Mouse (Mus musculus) limb, embryonic 11.5 days (tissue): ENCODE measurements around the gene Cnot6. TPM values are rescaled to one million over a fixed set of nuclear protein-coding genes. Genes with fewer than 3 reads are reported as not detected.

Source experiments
- ATAC-seq: fragments of 200-750 bp; cut with Nextera tagmentation; 2 replicates; pipeline ENCODE4 v1.8.0; 2017; ENCODE audit warnings: low read depth; ENCODE audit not compliant: insufficient number of reproducible peaks, low FRiP score, low TSS enrichment
- DNase-seq: peaks from one replicate; pipeline ENCODE4 v3.0.0-alpha.2; 2015; ENCODE audit warnings: low spot score
- H3K27ac ChIP-seq: fragments of 300-500 bp; sonication (generic); replicated peaks from 2 replicates; pipeline ENCODE4 v1.5.1; 2014; ENCODE audit warnings: low read depth, mild to moderate bottlenecking, low read length
- H3K27me3 ChIP-seq: fragments of 300-500 bp; sonication (generic); 2 replicates; pipeline ENCODE4 v1.6.1; 2014; ENCODE audit warnings: mild to moderate bottlenecking, low read length, mixed read lengths; ENCODE audit not compliant: control insufficient read depth, insufficient read depth
- H3K36me3 ChIP-seq: fragments of 300-500 bp; sonication (generic); 2 replicates; pipeline ENCODE4 v1.6.1; 2014; ENCODE audit warnings: mild to moderate bottlenecking, low read length, moderate library complexity, mixed read lengths; ENCODE audit not compliant: control insufficient read depth, insufficient read depth
- H3K4me1 ChIP-seq: fragments of 300-500 bp; sonication (generic); 2 replicates; pipeline ENCODE4 v1.6.1; 2014; ENCODE audit warnings: low read length, mixed read lengths; ENCODE audit not compliant: control insufficient read depth, insufficient read depth
- H3K4me2 ChIP-seq: fragments of 300-500 bp; sonication (generic); 2 replicates; pipeline ENCODE4 v1.6.1; 2014; ENCODE audit warnings: low read depth, mild to moderate bottlenecking, moderate library complexity; ENCODE audit not compliant: severe bottlenecking
- H3K4me3 ChIP-seq: fragments of 300-500 bp; sonication (generic); 2 replicates; pipeline ENCODE4 v1.5.1; 2014; ENCODE audit warnings: low read depth, low read length
- H3K9ac ChIP-seq: fragments of 300-500 bp; sonication (generic); 2 replicates; pipeline ENCODE4 v1.6.1; 2014; ENCODE audit warnings: mild to moderate bottlenecking, low read length
- H3K9me3 ChIP-seq: fragments of 300-500 bp; sonication (generic); 2 replicates; pipeline ENCODE4 v1.6.1; 2016; ENCODE audit warnings: low read length; ENCODE audit not compliant: control insufficient read depth
- WGBS: fragments of 180-500 bp; shearing (Covaris S2); extraction: QIAGEN DNeasy Blood & Tissue Kit; methylation state at CpG from one replicate; pipeline ENCODE4 v1.1.7; 2014; 5-methylcytosine and 5-hydroxymethylcytosine counted together
- polyA plus RNA-seq: library from polyadenylated mRNA; unstranded; fragments of >200 nt; fragmentation: Nextera tagmentation; extraction: Ambion mirVana; gene quantifications from 2 replicates; pipeline ENCODE4 v1.2.1, GENCODE M21; 2014

Gene Cnot6
- polyA plus RNA-seq, 1 experiment from 2014 or later, result 53.9 TPM

DNA sequence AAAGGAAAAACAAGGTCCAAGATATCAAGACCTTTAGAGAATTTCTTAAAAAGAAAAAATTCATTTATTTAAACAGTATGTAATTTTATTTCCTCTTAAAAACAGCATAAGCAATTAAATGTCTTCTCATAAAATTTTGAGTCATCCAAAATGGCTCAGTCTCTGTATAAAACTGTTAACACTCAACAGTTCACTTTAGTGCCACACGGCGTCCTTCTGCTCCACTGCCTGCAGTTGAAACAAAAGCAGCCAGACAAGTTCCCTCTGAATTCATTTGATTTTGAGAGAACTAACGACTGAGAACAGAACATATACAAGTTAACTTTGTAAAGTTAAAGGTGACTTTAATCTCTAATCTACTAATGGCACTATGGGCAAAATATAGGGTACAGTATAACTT, 39.1 kb downstream of the Cnot6 start:
- Histone ChIP-seq H3K4me1 (no peaks in the 10 kb centered on the region), H3K27ac (no peak overlapping the region), H3K9me3 (no peaks in the 10 kb centered on the region), H3K27me3 (no peaks in the 10 kb centered on the region), H3K4me2 (no peak overlapping the region), H3K9ac (no peak overlapping the region), H3K4me3 (no peak overlapping the region), H3K36me3 (peaks cover 10% of the 10 kb centered on the region)
- no peak for ATAC-seq
- whole genome bisulfite sequencing, result 86% methylated on average over 3 of the region's 3 CpGs
- no peak for DNase-seq

DNA sequence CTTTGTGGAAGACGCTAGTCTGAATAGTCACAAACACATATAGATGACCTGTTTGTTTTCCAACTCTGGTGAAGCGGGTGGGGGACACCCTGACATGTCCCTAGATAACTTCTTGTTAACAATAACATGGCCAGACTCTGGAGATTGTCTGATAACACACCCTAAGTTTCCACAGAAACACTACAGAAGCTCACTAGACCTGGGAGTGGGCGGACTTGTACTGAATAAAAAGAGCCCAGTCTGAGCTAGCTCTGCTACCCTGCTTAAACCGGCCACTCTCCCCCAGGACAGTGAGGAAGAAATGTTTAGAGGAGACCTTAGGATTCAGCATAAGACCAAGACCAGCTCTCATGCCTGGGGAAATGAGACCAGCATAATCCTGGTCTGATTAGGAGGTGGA, 47.1 kb downstream of the Cnot6 start:
- Histone ChIP-seq H3K27me3 (no peaks in the 10 kb centered on the region), H3K9me3 (no peaks in the 10 kb centered on the region), H3K4me1 (no peaks in the 10 kb centered on the region), H3K36me3 (no peaks in the 10 kb centered on the region), H3K4me3 (no peak overlapping the region), H3K9ac (no peak overlapping the region), H3K27ac (no peak overlapping the region), H3K4me2 (no peak overlapping the region)
- ATAC-seq (no peak), DNase-seq (no peak)
- 77% methylated on average over 4 of the region's 4 CpGs for WGBS

DNA sequence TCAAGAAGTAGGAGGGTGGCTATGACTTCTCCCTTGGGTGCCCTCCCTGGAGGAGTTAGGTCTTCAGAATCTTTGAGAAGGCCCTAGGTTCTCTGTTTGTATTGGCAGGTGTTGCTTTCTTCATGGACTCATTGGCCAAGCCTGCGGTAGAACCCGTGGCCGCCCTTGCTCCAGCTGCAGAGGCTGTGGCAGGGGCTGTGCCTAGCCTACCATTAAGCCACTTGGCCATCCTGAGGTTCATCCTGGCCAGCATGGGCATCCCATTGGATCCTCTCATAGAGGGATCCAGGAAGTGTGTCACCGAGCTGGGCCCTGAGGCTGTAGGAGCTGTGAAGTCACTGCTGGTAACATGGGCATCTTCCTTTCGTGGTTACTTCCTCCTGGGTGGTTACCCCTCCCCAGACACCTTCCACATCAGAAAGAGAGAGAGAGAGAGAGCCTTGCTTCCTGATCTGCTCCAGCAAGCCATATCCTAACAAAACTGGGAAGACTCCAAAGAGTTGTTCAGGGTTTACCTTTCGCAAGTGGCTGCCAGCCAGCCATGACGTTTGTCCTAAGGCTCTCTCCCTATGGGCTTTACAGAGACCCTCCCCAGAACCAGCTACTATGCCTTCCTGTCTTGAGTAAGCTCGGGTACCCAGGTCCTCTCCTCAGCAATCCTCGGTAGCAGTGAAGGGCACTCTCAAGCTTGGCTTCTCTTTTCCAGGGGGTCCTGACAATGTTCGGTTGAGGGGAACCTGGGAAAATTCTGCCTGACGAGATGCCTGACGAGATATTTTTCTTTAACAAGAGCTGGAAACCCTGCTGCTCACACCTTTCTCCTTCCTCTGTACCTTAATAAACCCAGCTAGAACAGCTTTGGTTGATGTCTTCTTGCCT, 48.0 kb downstream of the Cnot6 start:
- no peaks in the 10 kb centered on the region for H3K36me3 ChIP-seq
- H3K4me1 ChIP-seq, result no peaks in the 10 kb centered on the region
- ATAC-seq (no peak; the same call in 1 of the 2 replicates), DNase-seq (no peak)
- no peak overlapping the region for H3K27ac ChIP-seq
- H3K27me3 ChIP-seq, result no peaks in the 10 kb centered on the region
- H3K9me3 ChIP-seq, result no peaks in the 10 kb centered on the region
- H3K4me3 ChIP-seq, result no peak overlapping the region
- 80% methylated on average over 12 of the region's 12 CpGs for WGBS
- H3K9ac ChIP-seq, result no peak overlapping the region
- no peak overlapping the region for H3K4me2 ChIP-seq

DNA sequence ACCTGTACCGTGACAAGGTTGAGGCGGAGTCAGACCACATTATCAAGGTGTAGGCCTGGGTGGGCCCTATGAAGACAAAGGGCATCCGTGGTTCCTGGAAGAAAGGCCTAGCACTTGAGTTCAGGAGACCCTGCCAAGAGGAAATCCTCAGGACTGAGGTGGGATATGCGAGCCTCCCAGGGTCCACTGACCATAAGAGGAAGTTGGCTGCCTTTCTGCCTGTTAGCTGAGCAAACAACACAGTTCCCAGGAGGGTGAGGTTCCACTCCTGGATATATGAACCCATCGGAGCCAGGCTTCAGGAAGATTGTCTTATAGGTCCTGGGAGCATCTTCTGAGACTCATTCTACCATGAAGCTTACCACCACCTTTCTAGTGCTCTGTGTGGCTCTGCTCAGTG, 49.2 kb downstream of the Cnot6 start, which contains the start of gene Scgb3a1:
TSS of gene Scgb3a1 (plus strand) at position 301 of the 400 bp plus-strand sequence.
- DNase-seq, result no peak
- ATAC-seq, result no peak
- 80% methylated on average over 5 of the region's 5 CpGs for WGBS

DNA sequence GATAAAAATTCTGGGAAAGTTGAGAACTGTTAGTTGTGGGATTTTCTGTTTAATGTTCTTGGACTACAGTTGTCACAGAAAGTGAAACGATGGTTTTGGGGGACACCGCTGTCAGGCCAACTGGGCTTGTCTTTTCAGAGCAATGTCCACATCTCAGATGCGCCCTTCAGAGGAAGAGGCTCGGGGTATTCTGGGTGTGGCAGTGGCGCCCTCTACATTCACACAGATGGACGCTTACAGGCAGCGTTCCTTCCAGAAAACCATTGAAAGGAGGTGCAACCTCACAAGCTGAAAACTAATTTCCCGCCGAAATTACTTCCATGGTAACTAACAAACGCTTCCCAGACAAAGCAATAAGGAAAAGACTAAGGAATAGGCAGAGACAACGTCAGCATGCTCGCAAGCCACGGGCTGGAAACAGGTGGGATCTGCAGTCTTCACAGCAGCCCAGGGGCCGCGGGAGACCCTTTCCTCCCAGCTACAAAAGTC, 50.2 kb downstream of the Cnot6 start:
- Histone ChIP-seq H3K4me1 (no peaks in the 10 kb centered on the region), H3K27ac (no peak overlapping the region), H3K27me3 (no peaks in the 10 kb centered on the region), H3K9me3 (no peaks in the 10 kb centered on the region), H3K4me3 (no peak overlapping the region), H3K4me2 (no peak overlapping the region), H3K9ac (no peak overlapping the region), H3K36me3 (no peaks in the 10 kb centered on the region)
- 58% methylated on average over 15 of the region's 15 CpGs for WGBS
- ATAC-seq (no peak), DNase-seq (no peak)

More for the DNA sequence above, 49.2 kb downstream of the Cnot6 start, which contains the start of gene Scgb3a1:
- Histone ChIP-seq H3K4me1 (no peaks in the 10 kb centered on the region), H3K36me3 (no peaks in the 10 kb centered on the region), H3K4me3 (no peak within 1 kb of the TSS), H3K9me3 (no peaks in the 10 kb centered on the region), H3K9ac (no peak within 1 kb of the TSS), H3K4me2 (no peak within 1 kb of the TSS), H3K27me3 (no peaks in the 10 kb centered on the region), H3K27ac (no peak within 1 kb of the TSS)

DNA sequence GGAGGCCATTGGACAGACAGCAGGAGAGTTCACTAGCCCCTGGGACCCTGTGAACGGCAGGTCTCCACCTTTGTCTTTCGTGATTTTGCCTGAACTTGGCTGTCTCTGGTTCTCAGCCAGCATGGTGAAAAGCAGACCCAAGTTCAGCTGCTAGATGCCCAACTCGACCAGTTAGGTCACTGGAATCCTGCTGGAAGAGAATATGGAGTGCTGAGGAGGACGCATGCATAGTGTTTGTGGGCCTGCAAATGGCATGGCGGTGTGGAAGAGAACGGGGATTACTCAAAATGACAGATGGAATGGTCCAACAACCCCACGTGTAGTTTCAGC, 53.1 kb downstream of the Cnot6 start:
- WGBS, result 78% methylated on average over 7 of the region's 7 CpGs
- ATAC-seq (no peak), DNase-seq (no peak)
- Histone ChIP-seq H3K4me1 (no peaks in the 10 kb centered on the region), H3K27me3 (no peaks in the 10 kb centered on the region), H3K36me3 (no peaks in the 10 kb centered on the region), H3K27ac (no peak overlapping the region), H3K4me3 (no peak overlapping the region), H3K9me3 (no peaks in the 10 kb centered on the region), H3K4me2 (no peak overlapping the region), H3K9ac (no peak overlapping the region)

DNA sequence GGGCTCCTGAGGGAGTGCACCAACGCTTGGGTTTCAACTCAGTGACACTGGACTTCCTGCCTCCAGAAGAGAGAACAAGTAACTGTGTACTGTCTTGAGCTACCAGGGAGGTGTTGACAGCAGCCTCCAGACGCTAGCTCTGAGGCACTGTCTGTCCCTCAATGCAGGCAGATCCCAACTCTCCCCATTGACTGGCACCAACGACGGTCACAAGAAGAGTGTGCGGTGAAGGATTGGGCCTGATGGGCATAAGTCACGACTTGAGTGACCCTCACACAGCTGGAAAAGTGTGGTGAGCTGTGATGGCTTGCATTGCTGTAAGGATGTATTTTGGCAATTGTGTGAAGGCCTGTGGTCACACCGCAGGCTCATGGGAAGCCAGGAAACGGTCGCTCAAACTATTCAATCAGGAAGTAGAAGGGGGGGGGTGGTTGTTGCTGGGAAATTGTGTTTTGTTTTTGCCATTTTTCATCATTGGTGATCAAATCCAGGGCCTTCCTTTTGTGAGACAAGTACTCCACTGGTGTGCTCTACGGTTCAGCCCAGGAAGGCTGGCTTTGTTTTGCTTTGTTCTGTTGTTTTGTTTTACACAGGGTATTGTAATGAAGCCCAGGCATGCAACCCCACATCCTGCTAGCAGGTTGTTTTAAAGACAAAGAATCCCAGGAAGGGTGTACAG, 53.6 kb downstream of the Cnot6 start:
- H3K36me3 ChIP-seq, result no peaks in the 10 kb centered on the region
- ATAC-seq (no peak), DNase-seq (no peak)
- no peak overlapping the region for H3K4me2 ChIP-seq
- WGBS, result 75% methylated on average over 10 of the region's 10 CpGs
- H3K27ac ChIP-seq, result no peak overlapping the region
- no peaks in the 10 kb centered on the region for H3K27me3 ChIP-seq
- no peaks in the 10 kb centered on the region for H3K4me1 ChIP-seq
- no peak overlapping the region for H3K4me3 ChIP-seq
- H3K9ac ChIP-seq, result no peak overlapping the region
- no peaks in the 10 kb centered on the region for H3K9me3 ChIP-seq

DNA sequence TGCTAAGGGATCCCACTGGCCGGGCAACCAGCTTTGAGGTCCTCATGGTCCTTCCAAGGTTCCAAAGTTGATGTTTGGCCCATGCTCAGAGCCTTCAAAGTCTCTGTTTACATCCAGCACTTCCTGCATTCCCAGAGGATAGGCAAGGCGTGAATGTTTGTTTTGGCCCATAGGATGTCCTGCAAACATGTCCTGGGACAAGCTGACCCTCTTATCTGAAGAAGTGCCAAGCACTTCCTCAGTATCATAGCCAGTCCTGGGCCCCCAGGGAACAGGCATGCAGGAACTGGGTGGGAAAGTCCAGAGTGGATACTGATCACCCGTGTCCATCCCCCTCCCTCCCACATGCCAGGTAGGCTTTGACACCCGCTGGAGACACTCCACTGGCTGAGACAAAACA, 54.5 kb downstream of the Cnot6 start:
- Histone ChIP-seq H3K9me3 (no peaks in the 10 kb centered on the region), H3K4me2 (no peak overlapping the region), H3K9ac (no peak overlapping the region), H3K36me3 (no peaks in the 10 kb centered on the region), H3K4me3 (no peak overlapping the region), H3K27ac (no peak overlapping the region), H3K4me1 (no peaks in the 10 kb centered on the region), H3K27me3 (no peaks in the 10 kb centered on the region)
- DNase-seq (no peak), ATAC-seq (no peak)
- whole genome bisulfite sequencing, result 84% methylated on average over 4 of the region's 4 CpGs
